In the genomic region with DNA sequence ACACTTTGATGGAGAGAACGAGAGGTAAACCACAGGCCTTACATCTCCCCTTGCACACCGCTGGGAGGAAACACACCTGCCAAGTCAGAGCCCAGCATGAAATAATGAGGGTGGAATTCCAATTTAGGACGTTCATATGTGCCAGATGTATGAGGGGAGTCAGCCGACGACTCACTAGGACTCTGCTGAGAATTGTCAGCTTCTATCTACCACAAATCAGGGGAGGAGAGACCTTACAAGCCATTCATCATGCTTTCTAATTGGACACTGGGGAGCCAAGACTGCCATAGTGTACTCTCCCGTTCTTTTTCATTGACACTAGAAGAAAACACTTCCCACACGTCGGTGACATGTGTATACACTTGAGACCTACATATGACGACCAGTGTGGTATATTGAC, we compare ENCODE assay signal across 31 mouse cellular contexts.
DNase-seq lines count a peak whose midpoint lies in the region; ATAC-seq and TF ChIP-seq lines count a peak whose summit lies in the region.
"Had no signal": no experiment of that assay in that cellular context is flagged by ENCODE, and none has a peak within 500 bp of the region (broad histone marks: within the 10 kb centered on the region; RNA-seq: fewer than 3 reads in every experiment).

No protein-coding gene starts in this region.

- 0 out of 2 replicates have a peak, but pooled peaks cover under 1% of the 10 kb centered on the region for H3K4me1 ChIP-seq in hindbrain, embryonic 12.5 days
- peaks cover 7% of the 10 kb centered on the region for H3K4me1 ChIP-seq in hindbrain, embryonic 10.5 days (replicated peaks)
- H3K4me1 ChIP-seq in midbrain, embryonic 11.5 days (ENCODE audit: control insufficient read depth, insufficient read depth, low read length): no peaks in the 10 kb centered on the region
- H3K4me1 ChIP-seq in midbrain, embryonic 10.5 days: peaks cover 12% of the 10 kb centered on the region
- H3K4me1 ChIP-seq: embryonic facial prominence, embryonic 12.5 days; heart, embryonic 12.5 days; liver, embryonic 15.5 days; midbrain, embryonic 12.5 days had no signal

- H3K36me3 ChIP-seq in hindbrain, embryonic 12.5 days: no peaks in the 10 kb centered on the region
- H3K36me3 ChIP-seq in hindbrain, embryonic 10.5 days: no peaks in the 10 kb centered on the region
- no peaks in the 10 kb centered on the region for H3K36me3 ChIP-seq in midbrain, embryonic 11.5 days (ENCODE audit: control insufficient read depth, insufficient read depth, low read length)
- H3K36me3 ChIP-seq in midbrain, embryonic 10.5 days: no peaks in the 10 kb centered on the region
- H3K36me3 ChIP-seq: embryonic facial prominence, embryonic 12.5 days; forebrain, embryonic 10.5 days; forebrain, embryonic 15.5 days; heart, embryonic 12.5 days; liver, embryonic 15.5 days; midbrain, embryonic 12.5 days had no signal

- H3K27me3 ChIP-seq in hindbrain, embryonic 12.5 days: no peaks in the 10 kb centered on the region
- H3K27me3 ChIP-seq in hindbrain, embryonic 10.5 days (ENCODE audit: insufficient read depth, poor library complexity, severe bottlenecking): no peaks in the 10 kb centered on the region
- H3K27me3 ChIP-seq in midbrain, embryonic 11.5 days (ENCODE audit: control insufficient read depth, insufficient read depth, low read length): no peaks in the 10 kb centered on the region
- H3K27me3 ChIP-seq in midbrain, embryonic 10.5 days (ENCODE audit: low read depth, poor library complexity, severe bottlenecking): no peaks in the 10 kb centered on the region
- H3K27me3 ChIP-seq: embryonic facial prominence, embryonic 12.5 days; forebrain, embryonic 15.5 days; heart, embryonic 12.5 days; liver, embryonic 15.5 days; midbrain, embryonic 12.5 days had no signal

- H3K4me3 ChIP-seq in hindbrain, embryonic 12.5 days: no peak overlapping the region
- H3K4me3 ChIP-seq in hindbrain, embryonic 10.5 days: no peak overlapping the region
- H3K4me3 ChIP-seq in midbrain, embryonic 11.5 days (ENCODE audit: low read depth, low read length): no peak overlapping the region
- no peak overlapping the region for H3K4me3 ChIP-seq in midbrain, embryonic 10.5 days
- H3K4me3 ChIP-seq: embryonic facial prominence, embryonic 12.5 days; forebrain, embryonic 10.5 days; forebrain, embryonic 15.5 days; heart, adult 2 months; heart, embryonic 12.5 days; liver, embryonic 15.5 days; midbrain, embryonic 12.5 days; myocyte had no signal

- DNase-seq in hindbrain, embryonic 10.5 days (ENCODE audit: low spot score): no peak
- DNase-seq in midbrain, embryonic 11.5 days (ENCODE audit: low spot score, missing footprints): peak; percentile 45
- DNase-seq in midbrain, embryonic 10.5 days (ENCODE audit: low spot score): no peak
- DNase-seq in brain, embryonic 14.5 days (ENCODE audit: low read depth): peak; percentile 50
- peak; percentile 15 for DNase-seq in mesoderm, embryonic 11.5 days (ENCODE audit: low read depth, low spot score)
- DNase-seq in ovary, postnatal 14 days (ENCODE audit: low spot score): no peak
- DNase-seq: adrenal gland, postnatal 10 days; cerebellum, adult 11 months; cerebellum, adult 9-10 months; cerebellum, postnatal 36 days; heart, adult 2 months; heart, postnatal 4 days; kidney, adult 11 months; kidney, postnatal 14 days; liver; lung, embryonic 14.5 days; lung, postnatal 14 days; right cerebral cortex, postnatal 4 days; thymus, adult 18-20 months; thymus, postnatal 25 days had no signal

- H3K9me3 ChIP-seq in hindbrain, embryonic 12.5 days (replicated peaks): no peaks in the 10 kb centered on the region
- no peaks in the 10 kb centered on the region for H3K9me3 ChIP-seq in hindbrain, embryonic 10.5 days
- no peaks in the 10 kb centered on the region for H3K9me3 ChIP-seq in midbrain, embryonic 11.5 days (ENCODE audit: control insufficient read depth, low read length)
- H3K9me3 ChIP-seq in midbrain, embryonic 10.5 days (replicated peaks): no peaks in the 10 kb centered on the region
- H3K9me3 ChIP-seq: embryonic facial prominence, embryonic 12.5 days; forebrain, embryonic 10.5 days; forebrain, embryonic 15.5 days; heart, embryonic 12.5 days; liver, embryonic 15.5 days; midbrain, embryonic 12.5 days had no signal

- no peak overlapping the region for H3K27ac ChIP-seq in hindbrain, embryonic 12.5 days
- H3K27ac ChIP-seq in hindbrain, embryonic 10.5 days: no peak overlapping the region
- no peak overlapping the region for H3K27ac ChIP-seq in midbrain, embryonic 11.5 days (ENCODE audit: low read depth, low read length)
- H3K27ac ChIP-seq in midbrain, embryonic 10.5 days (replicated peaks): no peak overlapping the region
- H3K27ac ChIP-seq: embryonic facial prominence, embryonic 12.5 days; forebrain, embryonic 10.5 days; forebrain, embryonic 15.5 days; heart, adult 2 months; liver, embryonic 15.5 days; midbrain, embryonic 12.5 days; stomach, postnatal 0 days had no signal

- H3K4me2 ChIP-seq in hindbrain, embryonic 12.5 days (replicated peaks): no peak overlapping the region
- no peak overlapping the region for H3K4me2 ChIP-seq in midbrain, embryonic 11.5 days
- H3K4me2 ChIP-seq: embryonic facial prominence, embryonic 12.5 days; forebrain, embryonic 15.5 days; heart, embryonic 12.5 days; liver, embryonic 15.5 days; lung, embryonic 14.5 days; midbrain, embryonic 12.5 days had no signal

- WGBS in hindbrain, embryonic 12.5 days: 59% methylated on average over 9 of the region's 9 CpGs
- 78% methylated on average over 9 of the region's 9 CpGs for WGBS in hindbrain, embryonic 10.5 days
- 90% methylated on average over 9 of the region's 9 CpGs for WGBS in midbrain, embryonic 11.5 days
- WGBS in midbrain, embryonic 10.5 days: 90% methylated on average over 9 of the region's 9 CpGs

- H3K9ac ChIP-seq in hindbrain, embryonic 12.5 days: no peak overlapping the region
- no peak overlapping the region for H3K9ac ChIP-seq in midbrain, embryonic 11.5 days (ENCODE audit: low read length)
- H3K9ac ChIP-seq: embryonic facial prominence, embryonic 12.5 days; forebrain, embryonic 15.5 days; heart, embryonic 12.5 days; liver, embryonic 15.5 days; lung, embryonic 14.5 days; midbrain, embryonic 12.5 days had no signal

- no peak for TF ChIP-seq CTCF in brain, embryonic 14.5 days (IDR thresholded peaks at IDR 0.05; ENCODE audit: borderline replicate concordance, extremely low read depth, insufficient read depth, insufficient read length)

- no peak for TF ChIP-seq POLR2A in brain, embryonic 14.5 days (IDR thresholded peaks at IDR 0.05; ENCODE audit: borderline replicate concordance, extremely low read depth, insufficient read depth, insufficient read length, poor library complexity, severe bottlenecking)

- 0 out of 2 replicates have a peak, but pooled peaks have one; percentile 32 for ATAC-seq in hindbrain, embryonic 12.5 days (ENCODE audit: low FRiP score)
- no peak for ATAC-seq in midbrain, embryonic 11.5 days (ENCODE audit: low FRiP score)
- ATAC-seq: forebrain, embryonic 15.5 days; inflammation-experienced regulatory T-cells, adult 6 months; Patski had no signal

Comparison
In these comparisons a context has a peak if more than half of its experiments do, and no peak if none do; other contexts are left out.
1. DNase-seq: peak in midbrain, embryonic 11.5 days (single experiment), brain, embryonic 14.5 days (single experiment) and mesoderm, embryonic 11.5 days (single experiment); none in hindbrain, embryonic 10.5 days (single experiment), midbrain, embryonic 10.5 days (single experiment) and ovary, postnatal 14 days (single experiment).